Mouse (Mus musculus) cerebellum, adult 11 months (tissue): ENCODE measurements around the gene Cpne4.

ENCODE experiments used
- DNase-seq: peaks from one replicate; pipeline ENCODE4 v3.0.0; 2022

Cpne4 gene

GRCm38 (mm10) chr9:104693145-104693544, 146.1 kb downstream of the Cpne4 start:
- DNase-seq: no peak

GRCm38 (mm10) chr9:104710831-104711230, 163.7 kb downstream of the Cpne4 start:
- no peak for DNase-seq

- peak; percentile 4 for DNase-seq
Observed at GRCm38 (mm10) chr9:104725311-104725710, 178.2 kb downstream of the Cpne4 start.

GRCm38 (mm10) chr9:104742661-104743380, 195.7 kb downstream of the Cpne4 start:
- DNase-seq: no peak

GRCm38 (mm10) chr9:104755519-104755918, 208.4 kb downstream of the Cpne4 start:
- DNase-seq: no peak

GRCm38 (mm10) chr9:104760031-104760430, 212.9 kb downstream of the Cpne4 start:
- no peak for DNase-seq

GRCm38 (mm10) chr9:104776198-104776815, 229.2 kb downstream of the Cpne4 start:
- no peak for DNase-seq

GRCm38 (mm10) chr9:104777135-104777534, 230.0 kb downstream of the Cpne4 start:
- DNase-seq: no peak

- no peak for DNase-seq
Observed at GRCm38 (mm10) chr9:104777780-104778179, 230.7 kb downstream of the Cpne4 start.

GRCm38 (mm10) chr9:104796601-104797000, 249.5 kb downstream of the Cpne4 start:
- DNase-seq: no peak

GRCm38 (mm10) chr9:104804776-104805175, 257.7 kb downstream of the Cpne4 start:
- no peak for DNase-seq

- DNase-seq: no peak
Observed at GRCm38 (mm10) chr9:104814681-104815080, 267.6 kb downstream of the Cpne4 start.

- DNase-seq: no peak
Observed at GRCm38 (mm10) chr9:104828646-104829045, 281.6 kb downstream of the Cpne4 start.

- DNase-seq: no peak
Observed at GRCm38 (mm10) chr9:104832934-104833539, 286.0 kb downstream of the Cpne4 start.

- DNase-seq: no peak
Observed at GRCm38 (mm10) chr9:104837931-104838330, 290.8 kb downstream of the Cpne4 start.

GRCm38 (mm10) chr9:104841278-104841677, 294.2 kb downstream of the Cpne4 start:
- no peak for DNase-seq

- DNase-seq: no peak
Observed at GRCm38 (mm10) chr9:104845226-104845930, 298.3 kb downstream of the Cpne4 start.

GRCm38 (mm10) chr9:104853701-104854100, 306.6 kb downstream of the Cpne4 start:
- no peak for DNase-seq

GRCm38 (mm10) chr9:104854245-104854921, 307.3 kb downstream of the Cpne4 start:
- no peak for DNase-seq

- DNase-seq: no peak
Observed at GRCm38 (mm10) chr9:104865830-104866229, 318.7 kb downstream of the Cpne4 start.

GRCm38 (mm10) chr9:104872586-104872985, 325.5 kb downstream of the Cpne4 start:
- DNase-seq: no peak

GRCm38 (mm10) chr9:104874157-104874556, 327.1 kb downstream of the Cpne4 start:
- no peak for DNase-seq

- DNase-seq: no peak
Observed at GRCm38 (mm10) chr9:104877014-104877413, 329.9 kb downstream of the Cpne4 start.
